Mouse (Mus musculus): ENCODE results near the gene Id2. TPM values are rescaled to one million over a fixed set of nuclear protein-coding genes. Genes with fewer than 3 reads are reported as not detected.

The Id2 gene
- polyA plus RNA-seq, 1 experiment from 2014 or later: 332 TPM

- H3K4me3 ChIP-seq: peak overlapping the region; percentile 74
- H3K9ac ChIP-seq: peak overlapping the region; percentile 85
- 0 out of 2 replicates have a peak, but pooled peaks cover 3% of the 10 kb centered on the region for H3K27me3 ChIP-seq
- peak; percentile 2; the same call in 1 of the 2 replicates for ATAC-seq (ENCODE audit: low FRiP score)
- H3K9me3 ChIP-seq (replicated peaks): no peaks in the 10 kb centered on the region
- under 1% methylated on average over 19 of the region's 19 CpGs for WGBS
- peak overlapping the region; percentile 81 for H3K27ac ChIP-seq
- H3K4me2 ChIP-seq (replicated peaks): peak overlapping the region; percentile 97
- peaks cover 40% of the 10 kb centered on the region for H3K4me1 ChIP-seq
- no peaks in the 10 kb centered on the region for H3K36me3 ChIP-seq
These were observed 1.4 kb downstream of the Id2 start for GRCm38 (mm10) chr12:25095538-25095937.

DNA sequence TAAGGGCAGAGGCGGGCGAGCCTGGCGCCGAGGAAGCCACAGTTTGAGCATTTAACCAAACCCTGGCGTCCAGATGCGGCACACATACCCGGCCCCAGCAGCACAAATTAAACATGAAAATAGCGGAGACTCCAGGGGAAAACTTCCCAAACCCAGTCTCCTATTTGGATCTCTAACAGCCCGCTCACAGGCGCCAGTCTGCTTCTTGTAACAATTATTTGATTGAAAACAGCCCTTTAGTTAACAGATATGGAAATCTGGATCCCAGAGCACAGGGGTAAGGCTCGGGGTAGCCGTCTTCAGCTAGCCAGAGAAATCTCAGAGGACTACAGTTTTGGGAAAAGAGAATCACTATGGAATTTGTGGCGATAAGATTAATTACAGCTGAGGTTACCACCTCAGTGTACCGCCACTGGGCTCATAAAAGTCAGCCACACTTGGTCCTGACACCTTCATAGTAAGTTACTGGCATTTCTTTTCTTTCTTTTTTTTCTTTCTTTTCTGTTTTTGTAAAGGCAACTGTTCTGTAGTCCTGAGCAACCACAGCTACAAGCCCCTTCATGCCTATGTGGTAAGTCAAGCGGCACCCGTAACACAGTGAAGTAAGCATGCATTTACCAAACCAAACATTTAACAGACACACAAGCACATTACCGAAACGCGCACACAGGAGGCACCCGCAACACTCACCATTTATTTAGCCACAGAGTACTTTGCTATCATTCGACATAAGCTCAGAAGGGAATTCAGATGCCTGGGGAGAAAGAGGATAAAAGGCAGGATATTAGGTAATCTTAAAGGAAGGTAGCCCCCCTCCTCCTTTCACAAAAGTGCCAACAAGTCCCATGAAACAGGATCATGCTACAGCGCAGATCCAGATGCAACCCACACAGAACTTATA is 2.1 kb downstream of the Id2 start:
- no peaks in the 10 kb centered on the region for H3K9me3 ChIP-seq (replicated peaks)
- H3K27ac ChIP-seq: peak overlapping the region; percentile 81
- H3K27me3 ChIP-seq: 0 out of 2 replicates have a peak, but pooled peaks cover 3% of the 10 kb centered on the region
- peak overlapping the region; percentile 74 for H3K4me3 ChIP-seq
- H3K9ac ChIP-seq: peak overlapping the region; percentile 85
- H3K36me3 ChIP-seq: no peaks in the 10 kb centered on the region
- under 1% methylated on average over 22 of the region's 22 CpGs for WGBS
- H3K4me2 ChIP-seq (replicated peaks): peak overlapping the region; percentile 97
- ATAC-seq (ENCODE audit: low FRiP score): no peak
- peaks cover 37% of the 10 kb centered on the region for H3K4me1 ChIP-seq

GRCm38 (mm10) chr12:25093241-25093774 is 3.6 kb downstream of the Id2 start:
- Histone ChIP-seq H3K9ac (peak overlapping the region; percentile 45), H3K36me3 (no peaks in the 10 kb centered on the region), H3K9me3 (replicated peaks) (no peaks in the 10 kb centered on the region), H3K27ac (0 out of 2 replicates have a peak overlapping the region, but pooled peaks have one; percentile 31), H3K4me3 (peak overlapping the region; percentile 32), H3K27me3 (0 out of 2 replicates have a peak, but pooled peaks cover 3% of the 10 kb centered on the region), H3K4me1 (peaks cover 31% of the 10 kb centered on the region), H3K4me2 (replicated peaks) (peak overlapping the region; percentile 66)
- ATAC-seq (ENCODE audit: low FRiP score): no peak
- WGBS: 12% methylated on average over 11 of the region's 11 CpGs

GRCm38 (mm10) chr12:25092751-25093211 is 4.2 kb downstream of the Id2 start:
- Histone ChIP-seq H3K36me3 (no peaks in the 10 kb centered on the region), H3K27me3 (0 out of 2 replicates have a peak, but pooled peaks cover 3% of the 10 kb centered on the region), H3K4me2 (replicated peaks) (peak overlapping the region; percentile 66), H3K4me1 (peaks cover 26% of the 10 kb centered on the region), H3K27ac (no peak overlapping the region), H3K9me3 (replicated peaks) (no peaks in the 10 kb centered on the region), H3K9ac (peak overlapping the region; percentile 32), H3K4me3 (peak overlapping the region; percentile 32)
- ATAC-seq (ENCODE audit: low FRiP score): peak; percentile 1; the same call in 1 of the 2 replicates
- WGBS: 2% methylated on average over 17 of the region's 17 CpGs

GRCm38 (mm10) chr12:25092027-25092704 is 4.8 kb downstream of the Id2 start:
- ATAC-seq (ENCODE audit: low FRiP score): peak; percentile 38
- Histone ChIP-seq H3K9me3 (replicated peaks) (no peaks in the 10 kb centered on the region), H3K27me3 (0 out of 2 replicates have a peak, but pooled peaks cover 3% of the 10 kb centered on the region), H3K4me1 (peaks cover 20% of the 10 kb centered on the region), H3K27ac (no peak overlapping the region), H3K36me3 (no peaks in the 10 kb centered on the region), H3K4me2 (replicated peaks) (peak overlapping the region; percentile 66), H3K4me3 (peak overlapping the region; percentile 32), H3K9ac (peak overlapping the region; percentile 32)
- WGBS: 7% methylated on average over 25 of the region's 25 CpGs

DNA sequence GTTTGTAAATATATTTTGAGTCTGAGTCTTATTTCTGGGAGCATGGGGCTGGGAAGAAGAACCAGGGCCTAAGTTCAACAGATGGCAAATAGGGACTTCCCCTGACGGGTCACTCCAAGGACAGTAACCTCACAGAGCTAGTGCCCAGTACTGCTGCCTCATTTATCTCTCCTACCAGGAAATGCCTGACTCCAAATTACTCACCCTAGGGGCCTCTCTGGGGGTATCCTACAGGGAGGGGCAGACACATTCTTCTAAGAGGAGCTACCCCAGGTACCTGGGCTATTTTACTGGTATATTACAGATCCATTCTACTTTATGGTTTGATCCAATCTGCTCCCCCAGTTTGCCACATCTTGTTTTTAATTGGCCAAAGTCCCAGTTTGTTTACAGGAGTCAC is 7.5 kb downstream of the Id2 start:
- no peak overlapping the region for H3K4me3 ChIP-seq
- no peak for ATAC-seq (ENCODE audit: low FRiP score)
- H3K4me1 ChIP-seq: peaks cover 13% of the 10 kb centered on the region
- 0 out of 2 replicates have a peak, but pooled peaks cover 3% of the 10 kb centered on the region for H3K27me3 ChIP-seq
- H3K4me2 ChIP-seq (replicated peaks): no peak overlapping the region
- H3K36me3 ChIP-seq: no peaks in the 10 kb centered on the region
- H3K27ac ChIP-seq: no peak overlapping the region
- H3K9me3 ChIP-seq (replicated peaks): no peaks in the 10 kb centered on the region
- WGBS: 80% methylated on average over 1 of the region's 1 CpGs
- no peak overlapping the region for H3K9ac ChIP-seq

- H3K4me2 ChIP-seq (replicated peaks): no peak overlapping the region
- no peaks in the 10 kb centered on the region for H3K36me3 ChIP-seq
- no peak overlapping the region for H3K9ac ChIP-seq
- H3K4me1 ChIP-seq: no peaks in the 10 kb centered on the region; the same call in 1 of the 2 replicates
- no peaks in the 10 kb centered on the region for H3K9me3 ChIP-seq (replicated peaks)
- ATAC-seq (ENCODE audit: low FRiP score): no peak
- WGBS: 83% methylated on average over 4 of the region's 4 CpGs
- H3K27me3 ChIP-seq: no peaks in the 10 kb centered on the region
- H3K27ac ChIP-seq: no peak overlapping the region
- no peak overlapping the region for H3K4me3 ChIP-seq
These were observed 10.0 kb downstream of the Id2 start for GRCm38 (mm10) chr12:25086966-25087365.

- Histone ChIP-seq H3K4me3 (no peak overlapping the region), H3K4me1 (no peaks in the 10 kb centered on the region; the same call in 1 of the 2 replicates), H3K4me2 (replicated peaks) (0 out of 2 replicates have a peak overlapping the region, but pooled peaks have one; percentile 17), H3K27me3 (no peaks in the 10 kb centered on the region), H3K9ac (no peak overlapping the region), H3K27ac (no peak overlapping the region), H3K9me3 (replicated peaks) (no peaks in the 10 kb centered on the region), H3K36me3 (no peaks in the 10 kb centered on the region)
- ATAC-seq (ENCODE audit: low FRiP score): no peak
- 48% methylated on average over 26 of the region's 26 CpGs for WGBS
These were observed 13.4 kb downstream of the Id2 start for GRCm38 (mm10) chr12:25083260-25084178.

DNA sequence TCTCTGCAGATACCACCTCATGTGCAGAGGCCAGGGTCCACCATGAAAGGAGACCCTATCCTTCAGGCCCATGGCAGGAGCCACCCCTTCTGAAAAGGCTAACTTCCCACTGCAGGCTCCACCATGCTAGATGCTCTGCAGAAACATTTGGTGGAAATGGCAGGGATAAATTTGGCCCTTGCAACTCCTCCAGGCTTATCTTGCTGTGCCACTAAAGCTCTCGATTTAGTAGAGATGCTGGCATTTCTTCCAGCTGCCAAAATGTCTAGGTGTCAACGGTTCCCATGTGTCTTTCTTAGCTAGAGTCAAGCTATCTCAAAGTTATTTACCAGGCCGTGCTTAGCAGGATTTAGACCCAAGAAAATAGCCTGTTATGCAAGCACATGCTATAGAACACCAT is 22.6 kb downstream of the Id2 start:
- H3K36me3 ChIP-seq: no peaks in the 10 kb centered on the region
- no peak for ATAC-seq (ENCODE audit: low FRiP score)
- H3K4me2 ChIP-seq (replicated peaks): no peak overlapping the region
- no peak overlapping the region for H3K9ac ChIP-seq
- H3K9me3 ChIP-seq (replicated peaks): no peaks in the 10 kb centered on the region
- WGBS: 87% methylated on average over 3 of the region's 3 CpGs
- no peak overlapping the region for H3K4me3 ChIP-seq
- no peaks in the 10 kb centered on the region for H3K27me3 ChIP-seq
- H3K27ac ChIP-seq: no peak overlapping the region
- no peaks in the 10 kb centered on the region for H3K4me1 ChIP-seq

- H3K27ac ChIP-seq: no peak overlapping the region
- WGBS: 91% methylated on average over 4 of the region's 4 CpGs
- ATAC-seq (ENCODE audit: low FRiP score): no peak
- no peak overlapping the region for H3K9ac ChIP-seq
- H3K4me1 ChIP-seq: peaks cover 2% of the 10 kb centered on the region; the same call in 1 of the 2 replicates
- no peak overlapping the region for H3K4me3 ChIP-seq
- no peaks in the 10 kb centered on the region for H3K36me3 ChIP-seq
- no peaks in the 10 kb centered on the region for H3K9me3 ChIP-seq (replicated peaks)
- no peak overlapping the region for H3K4me2 ChIP-seq (replicated peaks)
- H3K27me3 ChIP-seq: no peaks in the 10 kb centered on the region
These were observed 23.6 kb downstream of the Id2 start for GRCm38 (mm10) chr12:25073374-25073773.

DNA sequence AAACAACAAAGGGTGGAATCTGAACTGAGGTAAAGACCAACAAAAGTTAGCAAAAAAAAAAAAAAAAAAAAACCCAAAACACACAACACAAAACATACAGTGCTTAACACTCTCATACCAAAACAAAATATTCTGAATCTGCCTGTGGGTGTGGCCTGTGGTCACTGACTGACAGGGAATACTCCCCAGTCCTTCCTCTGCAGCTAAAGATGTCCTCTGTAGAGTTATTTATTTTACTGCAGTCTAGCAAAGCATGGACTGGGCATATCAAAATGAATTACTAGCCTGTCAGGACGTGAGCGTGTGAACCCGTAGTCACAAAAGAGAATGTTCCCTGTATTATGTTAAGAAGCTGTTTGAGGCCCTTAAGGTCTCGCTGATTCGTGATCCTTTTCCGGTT is 34.7 kb downstream of the Id2 start:
- Histone ChIP-seq H3K4me2 (replicated peaks) (no peak overlapping the region), H3K4me3 (no peak overlapping the region), H3K4me1 (no peaks in the 10 kb centered on the region), H3K27me3 (no peaks in the 10 kb centered on the region), H3K36me3 (peaks cover 28% of the 10 kb centered on the region), H3K27ac (no peak overlapping the region), H3K9me3 (replicated peaks) (no peaks in the 10 kb centered on the region), H3K9ac (no peak overlapping the region)
- ATAC-seq (ENCODE audit: low FRiP score): no peak
- WGBS: 82% methylated on average over 6 of the region's 6 CpGs
